Mouse (Mus musculus) urinary bladder, postnatal 25 days (tissue): ENCODE measurements around the gene Per2.
"Not testable (repeated sequence)": the region's sequence is repeated elsewhere in the genome, so short reads cannot be mapped to it uniquely, and the experiment has no call there.

Experiments
- DNase-seq: peaks from one replicate; pipeline ENCODE4 v3.0.0; 2022; ENCODE audit warnings: low spot score

Per2 gene

DNA sequence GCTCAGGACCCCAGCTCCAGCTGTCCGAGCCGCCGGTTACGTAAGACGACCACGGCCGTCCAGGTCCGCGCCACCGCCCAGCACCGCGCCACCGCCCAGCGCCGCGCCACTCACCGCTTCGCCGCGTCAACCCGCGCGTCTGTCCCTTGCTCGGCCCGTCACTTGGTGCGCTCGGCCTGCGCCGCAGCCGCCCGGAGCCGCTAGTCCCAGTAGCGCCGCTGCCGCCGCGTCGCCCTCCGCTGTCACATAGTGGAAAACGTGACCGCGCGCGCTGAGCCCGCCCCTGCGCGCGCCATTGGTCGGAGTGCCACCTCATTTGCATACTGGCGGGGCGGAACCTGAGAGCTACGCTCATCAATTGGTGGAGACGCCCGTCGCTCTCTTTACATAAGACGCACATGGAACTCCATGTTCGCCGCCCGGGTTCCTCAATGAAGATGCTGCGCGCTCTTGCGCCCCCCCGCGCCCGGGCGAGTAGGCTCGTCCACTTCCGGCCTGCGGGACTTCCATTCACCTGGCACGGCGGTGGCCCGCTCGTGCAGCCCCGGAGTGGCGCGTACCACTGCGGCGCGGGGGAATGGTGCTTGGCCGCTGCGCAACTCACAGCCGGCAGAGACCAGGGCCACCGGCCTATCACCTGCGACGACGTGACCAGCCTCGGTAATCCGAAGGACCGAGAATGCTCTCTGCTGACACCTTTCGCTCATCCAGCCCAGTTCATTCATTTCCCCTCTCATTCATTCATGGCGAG lies at the start of gene Per2:
TSS of gene Per2 (minus strand) at position 266 of the 751 bp plus-strand sequence.
- peak; percentile 97 for DNase-seq

DNA sequence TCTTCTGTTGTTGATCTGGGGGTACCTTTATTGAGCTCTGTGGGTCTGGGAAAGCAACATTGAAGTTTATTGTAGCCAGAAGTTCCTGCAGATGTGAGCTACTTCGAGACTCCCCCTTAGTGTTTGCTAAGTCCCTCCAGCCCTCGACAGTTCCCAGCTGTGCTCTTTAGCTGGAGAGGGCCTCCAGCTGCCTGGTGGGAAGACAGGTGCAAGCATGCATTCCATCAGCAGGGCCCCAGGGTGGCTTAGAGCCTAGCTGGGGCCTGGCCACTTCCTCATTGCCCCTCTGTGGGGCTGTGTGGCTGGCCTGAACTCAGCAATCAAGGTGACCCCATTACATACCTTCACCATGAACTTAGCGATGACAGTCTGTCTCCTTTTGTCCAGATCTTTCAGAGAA lies 45.5 kb upstream of the Per2 start:
- no peak for DNase-seq

DNA sequence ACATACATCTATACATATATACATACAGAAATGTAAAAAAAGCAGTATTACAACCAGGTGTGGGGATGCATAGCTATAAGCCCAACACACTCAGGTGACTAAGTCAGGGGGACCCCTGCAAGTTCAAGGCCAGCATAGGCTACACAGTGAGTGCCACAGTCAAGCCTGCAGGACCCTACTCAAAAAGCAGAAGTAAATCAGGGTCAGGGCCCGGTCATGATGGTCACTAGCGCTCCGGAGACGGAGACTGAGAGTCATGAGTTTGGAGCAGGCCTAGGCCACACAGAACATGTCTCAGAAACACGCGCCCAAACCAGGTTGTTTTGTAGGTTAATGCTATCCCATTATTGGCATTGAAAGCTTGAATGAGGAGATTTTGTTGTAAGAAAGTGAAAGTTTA lies 39.5 kb upstream of the Per2 start:
- DNase-seq = no peak

DNA sequence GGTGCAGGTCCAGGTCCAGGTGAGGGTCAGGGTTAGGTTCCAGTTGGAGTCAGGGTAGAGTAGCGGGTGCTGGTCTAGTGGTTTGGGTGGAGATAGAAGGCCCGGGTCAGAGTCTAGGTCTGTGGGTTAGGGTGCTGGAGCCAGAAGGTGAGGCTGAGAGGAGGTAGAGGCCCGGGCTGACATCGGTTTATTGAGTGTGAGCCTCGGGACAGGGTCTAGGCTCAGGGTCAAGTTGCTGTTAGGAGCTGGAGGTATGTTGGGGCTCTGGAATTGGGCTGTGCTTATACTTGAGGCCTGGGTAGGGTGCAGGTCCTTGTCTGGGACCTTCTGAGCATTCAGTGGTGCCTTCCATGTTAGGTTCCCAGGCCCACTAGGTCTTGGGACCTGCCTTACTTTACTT lies 36.2 kb upstream of the Per2 start:
- no peak for DNase-seq

DNA sequence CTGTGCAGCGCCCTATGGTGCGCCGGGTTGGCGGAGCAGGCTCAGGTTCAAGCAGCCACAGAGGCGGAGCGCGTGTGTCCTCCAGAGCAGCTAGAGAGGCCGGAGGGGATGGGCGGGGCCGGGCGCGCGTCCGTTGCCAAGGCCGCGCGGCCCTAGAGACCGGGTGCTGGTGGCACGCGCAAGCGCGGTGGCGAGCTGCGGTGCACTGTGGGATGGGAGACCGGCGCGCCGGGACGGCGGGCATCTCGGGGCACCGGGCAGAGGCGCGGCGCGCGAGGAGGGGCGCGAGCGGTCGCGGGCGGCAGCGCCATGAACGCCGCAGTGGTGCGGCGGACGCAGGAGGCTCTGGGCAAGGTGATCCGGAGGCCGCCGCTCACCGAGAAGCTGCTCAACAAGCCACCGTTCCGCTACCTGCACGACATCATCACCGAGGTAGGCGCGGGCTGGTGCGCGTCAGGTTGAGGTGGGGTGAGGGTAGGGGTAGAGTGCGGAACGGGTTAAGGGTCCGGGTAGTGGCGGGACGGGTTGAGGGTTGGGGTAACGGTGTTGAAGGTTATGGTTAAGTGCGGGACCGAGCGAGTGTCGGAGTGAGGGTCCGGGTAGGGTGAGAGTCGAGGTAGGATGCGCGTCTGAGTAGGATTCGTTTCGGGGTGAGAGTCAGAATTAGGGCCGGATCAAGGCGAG lies 35.5 kb upstream of the Per2 start, which contains the start of gene Traf3ip1:
TSS of gene Traf3ip1 (plus strand) at position 191 of the 684 bp plus-strand sequence.
- DNase-seq = peak; percentile 93

DNA sequence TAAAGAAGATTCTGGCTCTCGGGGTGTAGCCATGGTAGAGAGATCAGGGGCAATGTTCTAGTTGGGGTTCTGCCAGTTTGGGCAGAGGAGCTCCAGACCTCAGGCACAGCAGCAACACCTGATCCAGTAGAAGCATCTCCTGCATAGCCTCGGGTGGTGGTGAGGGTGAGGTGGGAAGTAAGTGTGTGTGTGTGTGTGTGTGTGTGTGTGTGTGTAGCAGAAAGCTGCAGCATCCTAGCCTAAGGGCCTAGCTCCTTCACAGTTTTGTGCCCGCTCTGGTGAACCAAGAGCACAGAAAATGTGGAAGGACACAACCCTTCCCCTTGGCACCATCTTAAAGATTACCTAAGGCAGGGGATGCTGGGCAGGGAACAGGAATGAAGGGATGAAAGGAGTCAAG lies 34.8 kb upstream of the Per2 start:
- no peak for DNase-seq

DNA sequence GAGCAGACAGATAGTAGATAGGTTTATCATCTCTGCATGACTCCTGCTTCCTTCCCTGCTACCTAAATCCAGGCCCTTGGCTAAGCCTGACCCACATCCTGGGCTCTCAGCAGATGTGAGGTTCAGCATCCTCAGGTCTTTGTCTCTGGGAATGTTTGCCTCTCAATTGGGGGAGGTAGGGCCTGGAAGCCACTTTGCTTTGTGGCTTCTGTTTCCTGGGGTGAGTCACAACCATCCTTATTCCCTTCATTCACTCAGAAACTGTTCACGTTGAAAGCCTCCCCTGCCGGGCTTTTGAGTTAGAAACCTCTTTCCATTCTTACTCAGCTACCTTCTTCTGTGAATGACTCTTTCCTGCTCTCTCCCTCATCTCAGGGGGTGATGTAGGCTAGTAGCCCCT lies 33.6 kb upstream of the Per2 start:
- DNase-seq = no peak

DNA sequence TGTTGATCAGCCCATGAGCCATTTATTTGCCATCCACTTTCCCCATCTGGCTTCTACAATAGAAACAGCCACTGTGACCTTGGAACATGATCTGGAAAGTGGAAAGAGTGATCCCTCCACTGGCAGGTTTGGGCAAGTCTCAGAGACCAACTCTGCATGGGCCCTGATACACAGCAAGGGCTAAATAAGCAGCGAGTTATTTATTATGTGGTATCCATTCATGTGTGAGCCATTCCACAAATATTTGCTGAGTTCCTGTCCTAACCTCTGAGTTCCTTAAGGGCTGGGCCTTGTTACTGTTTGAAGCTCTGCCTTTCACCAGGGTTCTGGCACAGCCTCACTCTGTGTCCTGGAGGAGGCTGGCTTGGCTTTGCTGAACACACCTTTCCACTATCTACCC lies 31.2 kb upstream of the Per2 start:
- DNase-seq = no peak

DNA sequence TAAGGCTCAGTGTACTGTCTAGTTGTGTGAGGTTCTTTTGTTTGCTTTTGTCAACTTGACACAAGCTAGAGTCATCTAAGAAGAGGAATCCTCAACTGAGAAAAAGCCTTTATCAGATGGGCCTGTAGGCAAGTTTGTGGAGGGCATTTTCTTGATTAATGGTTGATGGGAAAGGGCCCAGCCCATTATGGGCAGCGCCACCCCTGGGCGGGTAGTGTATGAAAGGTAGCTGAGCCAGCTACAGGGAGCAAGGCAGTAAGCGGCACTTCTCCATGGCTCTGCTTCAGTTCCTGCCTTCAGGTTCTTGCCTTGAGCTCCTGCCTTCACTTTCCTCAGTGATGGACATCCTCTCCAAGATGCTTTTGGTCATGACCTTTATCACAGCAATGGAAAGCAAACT lies 27.0 kb upstream of the Per2 start:
- DNase-seq = no peak

DNA sequence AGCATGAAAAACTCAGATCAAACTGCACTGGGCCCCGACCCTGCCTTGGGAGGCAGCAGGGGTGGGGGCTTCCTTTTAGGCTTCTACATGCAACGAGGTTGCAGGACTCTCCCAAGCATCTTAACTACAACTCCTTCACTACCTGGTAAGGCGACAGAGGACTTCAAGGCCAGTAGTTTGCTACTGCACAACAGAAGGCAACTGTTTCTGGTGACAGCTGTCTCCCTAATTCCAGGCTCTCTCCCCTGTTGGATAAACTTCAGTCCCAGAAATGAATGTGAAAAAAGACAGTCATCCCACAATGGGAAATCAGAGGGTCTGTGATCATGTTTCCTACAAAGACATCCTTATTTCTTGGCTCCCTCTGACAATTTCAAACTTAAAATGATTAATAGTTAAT lies 26.3 kb upstream of the Per2 start:
- DNase-seq = no peak

DNA sequence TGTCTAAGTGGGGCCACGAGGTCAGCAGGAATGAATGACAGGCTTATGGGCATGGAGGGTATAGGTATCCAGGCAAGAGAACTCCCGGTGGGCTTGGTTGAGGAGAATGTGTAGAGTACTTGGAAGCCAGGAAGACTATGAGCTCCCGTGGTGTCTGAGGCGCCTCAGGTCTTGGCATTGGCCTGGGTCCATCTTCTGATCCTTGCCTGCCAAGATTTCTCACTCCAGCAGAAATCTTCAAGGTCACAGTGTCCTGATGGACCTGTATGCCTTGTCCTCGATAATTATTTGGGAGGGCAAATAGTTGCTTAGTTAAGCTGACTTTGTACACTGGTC lies 24.9 kb upstream of the Per2 start:
- no peak for DNase-seq

DNA sequence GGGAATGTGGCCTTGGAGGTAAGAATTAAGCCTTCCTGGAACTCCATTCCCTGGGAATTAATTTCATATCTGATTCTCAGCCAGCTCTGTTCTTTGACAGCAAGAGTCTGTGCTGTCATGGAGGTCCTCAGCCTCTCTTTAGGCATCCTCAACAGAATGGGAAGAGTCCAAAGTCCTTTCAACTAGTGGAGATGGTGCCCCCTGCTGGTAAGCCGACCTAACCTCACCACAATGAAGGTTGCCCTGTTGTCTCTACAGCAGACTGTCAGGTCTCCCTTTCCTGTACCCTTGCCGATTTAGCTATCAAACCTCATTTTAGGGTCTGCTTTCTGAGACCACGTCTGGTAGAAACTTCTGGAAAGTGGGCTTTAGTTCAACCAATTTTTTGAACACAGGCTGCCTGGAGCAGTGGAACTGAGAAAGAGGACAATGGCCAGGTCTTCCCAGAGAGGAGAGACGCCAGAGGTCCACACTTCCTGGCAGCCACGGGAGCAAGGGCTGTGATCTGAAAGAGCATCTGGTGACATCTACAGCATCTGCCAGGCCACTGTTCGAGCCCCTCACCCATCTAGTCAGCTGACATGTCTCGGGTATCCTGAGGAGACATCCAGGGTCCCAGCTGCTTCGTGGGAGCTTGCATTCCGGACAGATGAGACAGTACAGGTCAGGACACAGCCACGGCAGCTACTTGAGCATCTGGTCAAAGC lies 24.3 kb upstream of the Per2 start:
- peak; percentile 90 for DNase-seq

DNA sequence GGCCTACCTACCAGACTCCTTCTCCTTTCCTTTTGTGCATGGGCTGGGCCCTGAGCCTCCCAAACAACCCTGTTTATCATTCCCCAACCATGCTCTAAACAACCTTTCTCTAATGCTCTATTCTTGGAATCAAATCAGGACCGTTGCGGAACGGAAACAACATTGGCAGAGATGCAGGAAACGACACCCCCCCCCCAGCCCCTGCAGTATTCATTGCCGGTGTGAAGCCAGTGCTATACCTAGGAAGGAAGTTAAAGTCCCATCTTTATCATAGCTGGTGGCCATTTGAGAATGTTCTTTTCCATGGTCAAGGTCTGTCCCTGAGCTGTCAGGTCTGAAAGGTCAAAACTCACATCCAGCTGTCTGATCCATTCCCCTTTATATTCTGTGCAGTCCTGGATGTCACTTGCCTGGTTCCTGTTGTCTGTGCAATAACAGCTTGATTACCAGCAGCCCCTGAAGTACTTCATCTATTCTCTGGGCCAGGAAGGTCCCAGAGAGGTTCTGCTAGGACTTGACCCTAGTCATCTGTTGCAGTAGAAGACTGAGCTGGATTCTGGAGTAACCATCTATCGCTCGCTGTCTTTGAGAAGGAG lies 23.6 kb upstream of the Per2 start:
- DNase-seq = no peak

DNA sequence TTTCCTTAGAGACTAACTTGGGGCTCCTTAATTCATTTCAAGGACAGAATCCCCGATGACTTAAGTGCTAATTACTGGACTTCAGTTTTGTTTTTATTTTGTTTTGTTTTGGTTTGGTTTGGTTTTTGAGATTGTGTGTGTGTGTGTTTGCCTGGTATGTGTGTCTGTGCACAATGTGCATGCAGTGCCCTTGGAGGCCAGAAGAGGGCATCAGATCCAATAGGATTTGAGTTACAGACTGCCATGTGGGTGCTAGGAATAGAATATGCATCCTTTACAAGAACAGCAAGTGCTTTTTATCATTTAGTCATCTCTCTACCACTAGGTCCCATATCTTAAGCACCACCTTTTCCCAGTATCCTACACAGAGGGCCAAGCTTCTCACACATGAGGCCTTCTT lies 19.8 kb upstream of the Per2 start:
- no peak for DNase-seq

DNA sequence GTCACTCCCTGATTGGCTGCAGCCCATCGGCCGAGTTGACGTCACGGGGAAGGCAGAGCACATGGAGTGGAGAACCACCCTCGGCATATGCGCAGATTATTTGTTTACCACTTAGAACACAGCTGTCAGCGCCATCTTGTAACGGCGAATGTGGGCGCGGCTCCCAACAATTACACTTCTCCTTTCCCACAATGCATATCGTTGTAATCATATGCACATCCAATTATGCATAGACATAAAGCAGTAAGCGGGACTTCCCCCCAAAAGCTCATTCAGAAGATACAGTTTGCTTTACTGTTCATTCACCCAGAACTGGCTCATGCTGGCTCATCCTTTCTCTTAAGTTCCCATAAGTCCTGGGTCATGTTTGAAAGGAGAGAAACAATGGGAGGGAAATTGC lies 19.0 kb upstream of the Per2 start:
- not testable (repeated sequence) for DNase-seq

DNA sequence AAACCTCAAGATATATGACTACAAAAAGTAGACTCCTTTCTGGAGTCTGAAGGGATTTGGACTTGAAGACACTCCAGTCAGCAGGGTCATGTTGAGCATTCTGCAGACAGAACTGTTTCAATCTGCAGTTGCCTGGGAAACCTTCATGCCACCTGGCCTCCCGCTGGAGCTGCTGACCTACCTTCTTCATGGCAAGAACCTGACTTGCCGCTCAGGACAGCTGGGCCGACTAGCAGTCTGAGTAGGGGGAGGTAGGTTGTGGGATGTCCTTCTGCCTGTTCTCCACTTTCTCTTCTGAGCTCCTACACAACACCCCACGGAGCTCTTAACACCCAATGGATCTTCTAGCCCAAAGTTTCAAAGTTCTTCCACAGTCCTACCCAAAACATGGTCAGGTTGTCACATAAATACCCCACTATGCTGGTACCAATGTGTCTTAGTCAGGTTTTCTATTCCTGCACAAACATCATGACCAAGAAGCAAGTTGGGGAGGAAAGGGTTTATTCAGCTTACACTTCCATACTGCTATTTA lies 10.8 kb upstream of the Per2 start:
- no peak for DNase-seq

DNA sequence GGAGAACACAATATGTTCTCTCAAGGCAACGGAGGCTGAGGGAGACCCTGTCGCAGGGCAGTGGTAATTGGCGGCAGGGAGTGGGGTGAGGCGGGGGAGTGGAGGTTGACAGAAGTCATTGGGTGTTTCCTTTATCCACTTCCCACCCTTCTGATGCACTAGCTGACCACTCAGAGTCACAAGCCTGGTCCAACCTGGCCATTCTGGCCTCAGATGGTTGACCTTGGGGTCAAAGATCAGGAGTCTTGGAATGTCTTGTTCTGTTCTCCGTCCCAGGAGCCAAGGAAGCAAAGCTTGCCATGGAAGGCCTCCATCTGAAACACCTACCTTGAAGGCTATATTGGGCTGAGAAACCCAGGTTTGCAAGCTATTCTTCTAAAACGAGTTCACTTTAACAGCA lies 7.1 kb upstream of the Per2 start:
- no peak for DNase-seq

DNA sequence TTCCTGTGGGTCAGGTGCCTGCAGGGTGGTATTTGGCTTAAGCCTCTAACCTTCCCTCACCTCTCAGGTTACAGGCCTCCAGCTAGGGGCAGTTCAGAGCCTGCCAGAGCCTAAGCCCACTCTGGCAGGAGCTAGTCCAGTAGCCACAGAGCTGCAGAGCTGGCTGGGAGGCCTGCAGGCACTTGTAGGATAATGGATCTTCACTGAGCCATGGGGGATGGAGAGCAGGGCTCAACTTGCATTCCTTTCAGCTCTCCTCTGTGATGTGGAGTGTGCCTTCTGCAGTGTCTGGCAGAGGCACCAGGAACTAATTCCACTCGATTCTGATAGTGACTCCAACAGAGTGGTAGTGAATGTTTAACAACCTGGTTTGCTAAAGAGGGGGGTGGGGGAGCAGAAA lies 6.1 kb upstream of the Per2 start:
- no peak for DNase-seq

DNA sequence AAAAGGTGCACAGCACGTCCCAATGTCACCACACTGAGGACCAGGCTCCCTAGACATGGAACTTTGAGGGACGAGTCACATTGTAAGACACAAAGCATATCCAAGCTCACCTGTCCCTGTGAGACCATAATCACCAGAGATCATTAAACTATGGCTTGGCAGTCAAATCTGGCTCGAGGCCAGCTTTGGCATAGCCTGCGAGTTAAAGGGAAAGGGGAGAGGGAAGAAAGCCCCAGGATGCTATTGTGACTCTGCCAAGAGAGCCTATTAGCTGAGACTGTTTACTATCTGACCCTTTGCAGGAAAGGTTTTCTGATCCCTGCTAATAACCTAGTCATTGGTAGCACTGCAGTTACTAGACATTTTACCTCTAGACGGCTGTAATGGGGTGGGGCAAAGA lies 5.3 kb upstream of the Per2 start:
- no peak for DNase-seq

DNA sequence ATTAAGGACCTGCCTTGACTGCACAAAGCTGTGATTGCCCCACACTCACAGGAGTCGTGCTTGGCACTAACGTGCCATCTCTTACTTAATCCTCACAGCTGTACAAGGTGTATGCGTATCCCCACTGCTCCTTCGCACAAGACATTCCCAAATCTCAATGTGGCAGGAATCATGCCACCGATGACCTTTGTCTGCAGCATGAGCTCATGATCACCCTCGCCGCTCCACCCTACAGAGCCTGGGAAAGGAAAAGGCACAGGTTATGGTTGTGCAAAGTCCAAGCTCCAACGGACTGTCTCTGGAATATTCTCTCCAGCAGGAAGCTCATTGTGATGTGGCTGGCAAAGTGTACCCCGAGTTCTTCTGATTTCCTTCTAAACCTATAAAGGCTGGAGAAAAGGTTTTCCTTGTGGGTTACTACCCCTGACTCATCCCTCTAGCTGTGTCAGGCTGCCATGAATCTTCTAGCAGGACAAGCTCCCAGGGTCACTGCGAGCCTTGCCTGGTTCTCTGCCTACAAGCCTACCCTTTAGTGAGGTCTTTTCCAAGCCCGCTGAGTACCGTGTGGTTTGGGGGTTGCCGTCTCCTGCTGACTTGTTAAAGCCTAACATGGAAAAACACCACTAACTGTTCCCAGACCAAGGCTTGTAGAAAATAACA lies 4.3 kb upstream of the Per2 start:
- DNase-seq = no peak

DNA sequence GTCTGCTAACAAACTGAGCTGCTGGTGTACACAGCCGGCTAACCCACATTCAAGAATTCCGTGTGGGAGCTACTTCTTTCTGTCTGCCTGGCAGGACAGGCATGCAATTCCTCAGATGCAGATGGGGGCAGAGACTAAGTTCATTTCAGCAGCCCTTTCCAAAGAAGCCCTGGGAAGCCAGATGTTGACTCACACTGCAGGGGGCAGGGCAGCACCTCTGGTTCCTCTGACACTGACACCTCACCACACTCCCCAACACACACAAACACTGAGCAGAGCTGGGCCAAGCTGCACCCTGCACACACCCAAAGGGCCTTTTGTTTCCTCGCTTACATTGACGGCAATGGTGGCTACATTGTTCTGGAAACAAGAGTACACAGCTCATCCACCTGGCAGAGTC lies 1.4 kb upstream of the Per2 start:
- DNase-seq = no peak

DNA sequence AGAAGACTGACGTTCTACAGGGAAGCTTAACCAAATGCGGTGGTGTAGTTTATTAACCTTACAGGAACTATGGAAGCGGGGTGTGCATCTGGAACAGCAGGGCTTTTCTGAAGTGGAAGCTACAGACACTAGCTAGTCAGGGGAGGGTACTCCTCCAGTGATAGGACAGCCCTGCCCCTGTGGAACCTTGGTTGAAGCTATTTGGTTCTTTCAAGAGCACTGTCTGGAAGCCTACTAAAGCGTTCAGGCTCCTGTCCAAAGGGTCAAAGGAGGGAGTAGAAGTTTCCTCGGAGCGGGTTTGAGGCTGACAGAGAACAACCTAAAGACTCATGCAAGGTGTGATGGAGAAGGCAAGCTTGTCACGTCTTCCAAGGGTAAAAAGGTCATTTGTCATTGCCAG lies 945 bp upstream of the Per2 start:
- DNase-seq = no peak
